Mouse (Mus musculus) E14TG2a.4 (cell line): ENCODE results near the gene Tut1.

Source experiments
- CTCF ChIP-seq: conservative IDR thresholded peaks from 2 replicates; pipeline ENCODE4 v1.5.1; 2014; ENCODE audit warnings: low read length
- NANOG ChIP-seq: IDR thresholded peaks from 2 replicates; pipeline ENCODE4 v1.6.1; 2014; ENCODE audit warnings: borderline replicate concordance, low read length, mixed read lengths

DNA sequence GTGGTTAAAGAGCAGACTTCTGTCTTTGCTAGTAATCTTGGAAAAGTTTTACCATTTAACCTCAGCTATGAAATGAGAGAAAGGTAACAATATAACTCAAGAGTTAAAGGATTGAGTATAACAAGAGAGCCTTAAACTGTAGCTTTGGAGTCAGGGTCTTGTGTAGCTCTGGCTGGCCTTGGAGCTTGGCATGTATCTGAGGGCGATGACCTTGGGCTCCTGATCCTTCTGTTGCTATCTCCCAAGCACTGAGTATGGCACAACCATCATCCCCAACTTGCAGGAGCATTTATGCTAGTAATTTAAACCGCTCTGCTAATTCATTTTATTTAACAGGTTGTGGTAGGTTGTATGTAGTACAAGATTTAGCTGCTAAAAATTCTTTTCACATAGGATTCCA, 21.8 kb downstream of the Tut1 start:
- TF ChIP-seq NANOG (no peak), CTCF (no peak)
